Mouse (Mus musculus) B cell, adult (primary cell): ENCODE measurements around the gene Eif2s2. TPM values are rescaled to one million over a fixed set of nuclear protein-coding genes. Genes with fewer than 3 reads are reported as not detected.

Experiments
- total RNA-seq: library from RNA; stranded (reverse); gene quantifications from 4 replicates; pipeline ENCODE4 v1.2.4, GENCODE M21; 2023; ENCODE audit not compliant: inconsistent age

The Eif2s2 gene
- 82.7 to 97.6 TPM (median 91.7 TPM) in 4 replicates for total RNA-seq

GRCm38 (mm10) chr2:154892201-154893044 is at the start of gene Eif2s2:
Eif2s2 (minus strand) TSS chr2:154892935.

Other genes starting within 250 kb of the Eif2s2 start
- gene Chmp4b, start 241.2 kb downstream of the Eif2s2 start, total RNA-seq = 112 to 130 TPM (median 119 TPM) in 4 replicates
- gene Gm14214, start 122.9 kb downstream of the Eif2s2 start, total RNA-seq = not detected in 4 replicates
- gene Raly, start 101.8 kb downstream of the Eif2s2 start, total RNA-seq = 166 to 179 TPM (median 172 TPM) in 4 replicates
- gene a, start 101.5 kb downstream of the Eif2s2 start, total RNA-seq = not detected in 4 replicates
- not detected in 4 replicates for gene Gm14226, start 125.3 kb upstream of the Eif2s2 start, total RNA-seq
- 27.3 to 33.1 TPM (median 31.3 TPM) in 4 replicates for gene Ahcy, start 181.6 kb upstream of the Eif2s2 start, total RNA-seq
- gene Itch, start 240.6 kb upstream of the Eif2s2 start, total RNA-seq = 88.7 to 102 TPM (median 91.2 TPM) in 4 replicates